Mouse (Mus musculus) liver, adult 2 months (tissue): ENCODE measurements around the gene Itgav. TPM values are rescaled to one million over a fixed set of nuclear protein-coding genes. Genes with fewer than 3 reads are reported as not detected.

Source experiments
- DNase-seq: peaks from one replicate; pipeline ENCODE4 v3.0.0-alpha.2; 2011; ENCODE audit warnings: low read depth, low spot score; ENCODE audit errors: extremely low read depth
- H3K27ac ChIP-seq: fragments of 200-500 bp; replicated peaks from 2 replicates; pipeline ENCODE4 v1.5.1; 2012; ENCODE audit warnings: low read depth, mild to moderate bottlenecking, control low read depth, inconsistent platforms, low read length; ENCODE audit not compliant: insufficient read depth
- H3K27me3 ChIP-seq: fragments of 200-500 bp; 2 replicates; pipeline ENCODE4 v1.6.1; 2012; ENCODE audit warnings: mild to moderate bottlenecking, moderate library complexity, low read length, inconsistent platforms; ENCODE audit not compliant: control insufficient read depth, insufficient read depth
- H3K36me3 ChIP-seq: fragments of 200-500 bp; 2 replicates; pipeline ENCODE4 v1.6.1; 2012; ENCODE audit warnings: low read length, inconsistent platforms; ENCODE audit not compliant: control insufficient read depth, insufficient read depth
- H3K4me1 ChIP-seq: fragments of 200-500 bp; 2 replicates; pipeline ENCODE4 v1.6.1; 2011; ENCODE audit warnings: low read length; ENCODE audit not compliant: control insufficient read depth, insufficient read depth
- H3K4me3 ChIP-seq: fragments of 200-500 bp; 2 replicates; pipeline ENCODE4 v1.5.1; 2011; ENCODE audit warnings: low read depth, mild to moderate bottlenecking, control low read depth, low read length, moderate library complexity; ENCODE audit not compliant: insufficient read depth
- H3K79me2 ChIP-seq: fragments of 200-500 bp; 2 replicates; pipeline ENCODE4 v1.6.1; 2012; ENCODE audit warnings: inconsistent platforms, mild to moderate bottlenecking, low read length, moderate library complexity; ENCODE audit not compliant: control insufficient read depth, insufficient read depth
- H3K9ac ChIP-seq: fragments of 200-500 bp; 2 replicates; pipeline ENCODE4 v1.6.1; 2012; ENCODE audit warnings: low read depth, mild to moderate bottlenecking, control low read depth, inconsistent platforms, low read length
- CTCF ChIP-seq: fragments of 200-500 bp; IDR thresholded peaks from 2 replicates; pipeline ENCODE4 v1.5.1; 2011; ENCODE audit warnings: low read depth, low read length, control low read depth
- POLR2A ChIP-seq: fragments of 200-500 bp; IDR thresholded peaks from 2 replicates; pipeline ENCODE4 v1.6.1; 2011; ENCODE audit warnings: low read length, control low read depth; ENCODE audit not compliant: insufficient read depth; ENCODE audit errors: extremely low read depth
- WGBS: fragments of 180-500 bp; shearing (Covaris S2); methylation state at CpG from one replicate; pipeline ENCODE4 v1.1.7; 2018; 5-methylcytosine and 5-hydroxymethylcytosine counted together
- polyA plus RNA-seq: library from polyadenylated mRNA; depleted of rRNA; stranded (reverse); fragments of >200 nt; gene quantifications from 2 replicates; pipeline ENCODE4 v1.2.3, GENCODE M21; 2012
- total RNA-seq: library from RNA; depleted of rRNA; stranded (reverse); fragments of >200 nt; gene quantifications from 2 replicates; pipeline ENCODE4 v1.2.3, GENCODE M21; 2014

The Itgav gene
- total and polyA plus RNA-seq, 2 experiments, result 15.8 to 29.6 TPM

DNA sequence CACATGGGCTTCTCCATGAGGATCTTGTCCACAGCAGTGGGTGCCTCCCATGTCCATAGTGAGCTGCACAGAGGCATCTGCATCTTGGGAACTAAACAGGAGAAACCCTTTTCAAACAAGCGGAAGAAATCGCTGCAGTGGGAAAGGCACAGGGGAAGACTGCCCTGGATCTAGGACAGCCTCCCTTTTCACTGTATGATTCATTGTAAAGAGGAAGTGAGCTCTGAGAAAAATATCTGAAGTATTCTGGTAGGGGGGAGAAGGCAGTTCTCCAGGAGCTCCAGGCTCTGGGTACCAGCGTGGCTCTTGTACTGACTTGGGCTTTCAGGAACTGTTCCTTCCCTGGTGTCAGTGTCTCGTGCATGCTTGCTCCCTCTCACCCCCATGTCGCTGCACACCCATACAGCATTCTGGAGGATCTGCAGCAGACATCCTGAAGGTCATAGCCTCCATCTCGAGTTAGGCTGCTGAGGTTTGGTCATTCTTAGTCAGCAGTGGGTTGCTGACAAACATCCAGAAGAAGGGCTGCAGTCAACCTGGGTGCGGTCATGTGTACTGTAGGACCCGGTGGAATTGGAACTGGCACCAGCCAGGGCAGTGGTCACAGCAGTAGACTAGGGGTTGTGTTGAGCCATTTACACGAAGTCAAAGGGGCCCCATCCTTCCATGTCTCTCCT, 20.2 kb downstream of the Itgav start:
- no peaks in the 10 kb centered on the region for H3K27me3 ChIP-seq
- TF ChIP-seq POLR2A (no peak), CTCF (no peak)
- peaks cover 2% of the 10 kb centered on the region for H3K4me1 ChIP-seq
- H3K79me2 ChIP-seq, result peaks cover 2% of the 10 kb centered on the region; the same call in 1 of the 2 replicates
- H3K27ac ChIP-seq, result no peak overlapping the region
- H3K9ac ChIP-seq, result no peak overlapping the region
- H3K4me3 ChIP-seq, result no peak overlapping the region
- DNase-seq, result no peak
- 76% methylated on average over 9 of the region's 9 CpGs for WGBS
- H3K36me3 ChIP-seq, result peaks cover 3% of the 10 kb centered on the region; the same call in 1 of the 2 replicates

DNA sequence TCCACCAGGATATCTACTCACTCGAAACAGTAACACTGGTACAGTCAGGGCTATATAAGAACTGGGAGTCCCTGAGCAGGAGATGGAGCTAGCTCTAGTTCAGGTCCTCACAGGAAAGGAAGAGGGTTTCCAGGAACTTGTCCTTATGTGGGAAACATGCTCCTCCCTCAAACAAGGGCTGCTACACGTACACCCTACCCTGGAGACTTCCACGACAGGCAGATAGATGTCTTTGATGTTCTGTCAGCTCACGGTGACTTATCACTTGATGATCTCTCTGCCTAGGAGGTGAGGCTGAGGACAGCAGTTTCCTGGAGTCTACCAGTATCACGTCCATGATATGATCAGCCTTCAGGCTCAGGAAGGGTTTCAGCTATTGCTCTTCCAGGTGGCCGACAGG, 21.1 kb downstream of the Itgav start:
- no peak for DNase-seq
- no peak for TF ChIP-seq POLR2A
- TF ChIP-seq CTCF, result no peak
- WGBS, result 85% methylated on average over 6 of the region's 6 CpGs
- H3K36me3 ChIP-seq, result peaks cover 3% of the 10 kb centered on the region; the same call in 1 of the 2 replicates
- peaks cover 2% of the 10 kb centered on the region; the same call in 1 of the 2 replicates for H3K79me2 ChIP-seq
- H3K27ac ChIP-seq, result no peak overlapping the region
- H3K4me1 ChIP-seq, result peaks cover 2% of the 10 kb centered on the region; the same call in 1 of the 2 replicates
- H3K27me3 ChIP-seq, result no peaks in the 10 kb centered on the region
- no peak overlapping the region for H3K4me3 ChIP-seq
- no peak overlapping the region for H3K9ac ChIP-seq

DNA sequence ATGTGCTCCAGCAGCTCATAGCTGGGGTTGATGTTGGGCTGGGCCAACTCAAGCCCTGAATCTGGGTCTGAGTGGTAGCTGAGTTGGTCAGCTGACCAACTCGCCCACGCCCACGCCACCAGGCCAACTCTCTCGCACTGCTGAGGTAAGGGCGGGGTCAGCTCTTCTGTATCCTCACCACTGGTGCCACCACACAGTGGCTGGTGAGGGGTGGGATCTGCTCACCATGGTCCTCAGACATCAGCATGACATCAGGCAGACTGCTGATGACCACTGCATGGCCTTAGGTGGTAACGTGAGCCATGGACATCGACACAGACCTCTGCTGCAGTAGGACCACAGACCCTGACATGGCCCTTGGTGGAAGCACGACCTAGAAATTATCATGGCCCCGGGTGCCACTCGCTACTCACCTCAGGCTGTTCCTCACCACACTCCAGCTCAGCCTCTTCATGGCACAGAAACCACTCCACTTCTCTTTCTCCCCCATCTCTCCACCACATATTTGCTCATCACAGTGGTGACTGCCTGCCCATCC, 24.5 kb downstream of the Itgav start:
- TF ChIP-seq CTCF (no peak), POLR2A (no peak)
- WGBS, result 98% methylated on average over 10 of the region's 10 CpGs
- no peaks in the 10 kb centered on the region for H3K27me3 ChIP-seq
- no peak overlapping the region for H3K9ac ChIP-seq
- H3K27ac ChIP-seq, result no peak overlapping the region
- no peaks in the 10 kb centered on the region for H3K4me1 ChIP-seq
- H3K79me2 ChIP-seq, result 0 out of 2 replicates have a peak, but pooled peaks cover 2% of the 10 kb centered on the region
- no peak for DNase-seq
- no peak overlapping the region for H3K4me3 ChIP-seq
- peaks cover 3% of the 10 kb centered on the region; the same call in 1 of the 2 replicates for H3K36me3 ChIP-seq

DNA sequence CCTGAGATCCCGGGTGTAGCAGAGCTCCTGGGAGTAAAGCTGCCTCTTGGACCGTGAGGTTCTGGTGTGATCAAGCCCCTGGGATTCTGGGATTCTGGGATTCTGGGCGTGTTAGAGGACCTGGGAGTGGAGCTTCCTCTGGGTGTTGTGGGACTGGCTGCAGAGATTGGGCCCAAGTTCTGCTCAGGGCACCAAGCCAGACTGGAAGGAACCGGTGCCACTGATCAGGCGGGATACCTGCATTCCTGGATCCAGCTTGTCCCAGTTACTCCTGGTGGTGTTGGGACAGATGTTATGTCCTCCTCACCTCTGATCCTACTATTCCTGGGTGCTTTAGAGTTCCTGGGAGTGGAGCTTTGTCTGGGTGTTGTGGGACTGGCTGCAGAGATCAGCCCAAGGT, 28.8 kb downstream of the Itgav start:
- no peak for DNase-seq
- no peaks in the 10 kb centered on the region for H3K79me2 ChIP-seq

DNA sequence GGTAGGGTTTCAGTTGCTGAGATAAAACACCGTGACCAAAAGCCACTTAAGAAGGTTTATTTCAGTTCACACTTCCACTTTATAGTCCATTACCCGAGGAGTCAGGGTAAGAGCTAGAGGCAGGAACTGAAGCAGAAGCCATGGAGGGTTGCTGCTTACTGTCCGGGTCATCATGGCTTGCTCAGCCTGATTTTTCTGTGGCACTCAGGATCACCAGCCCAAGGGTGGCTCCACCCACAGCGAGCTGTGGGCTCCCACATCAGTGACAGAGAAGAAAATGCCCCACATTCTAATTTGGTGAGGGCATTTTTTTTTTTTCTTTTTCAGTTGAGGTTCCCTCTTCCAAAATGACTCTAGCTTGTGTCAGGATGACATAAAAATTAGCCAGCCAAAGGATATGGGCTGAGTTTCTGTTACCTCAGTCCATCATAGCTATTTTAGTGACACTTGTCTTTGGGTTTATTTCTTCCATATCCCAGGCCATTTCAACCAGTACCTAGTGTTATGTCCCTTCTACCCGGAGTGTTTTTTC, 30.2 kb downstream of the Itgav start:
- TF ChIP-seq POLR2A, result no peak
- no peak for TF ChIP-seq CTCF
- H3K36me3 ChIP-seq, result peaks cover 18% of the 10 kb centered on the region
- H3K27me3 ChIP-seq, result no peaks in the 10 kb centered on the region
- no peaks in the 10 kb centered on the region for H3K4me1 ChIP-seq
- no peak overlapping the region for H3K9ac ChIP-seq
- H3K27ac ChIP-seq, result no peak overlapping the region
- WGBS, result 92% methylated on average over 5 of the region's 5 CpGs
- DNase-seq, result no peak
- H3K79me2 ChIP-seq, result no peaks in the 10 kb centered on the region
- no peak overlapping the region for H3K4me3 ChIP-seq

More for the DNA sequence above, 28.8 kb downstream of the Itgav start:
- Histone ChIP-seq H3K9ac (no peak overlapping the region), H3K4me1 (no peaks in the 10 kb centered on the region), H3K36me3 (peaks cover 18% of the 10 kb centered on the region), H3K4me3 (no peak overlapping the region), H3K27me3 (no peaks in the 10 kb centered on the region), H3K27ac (no peak overlapping the region)
- TF ChIP-seq POLR2A (no peak), CTCF (no peak)
- 77% methylated on average over 5 of the region's 5 CpGs for WGBS
